Mouse (Mus musculus) heart, embryonic 14.5 days (tissue): ENCODE measurements at regions not wholly inside any gene's neighbourhood (a gene's known extent, or its start where the extent isn't known, plus 50 kb on each side); places are given as distances from the start of the nearest gene placed in this dataset.
A peak's percentile ranks its signal among the peaks of the same experiment; 100 is the strongest.

ENCODE experiments used
- ATAC-seq: fragments of 200-750 bp; cut with Nextera tagmentation; 2 replicates; pipeline ENCODE4 v1.8.0; 2017; ENCODE audit warnings: low read depth, moderate TSS enrichment; ENCODE audit not compliant: insufficient number of reproducible peaks, insufficient read depth, low FRiP score
- H3K27ac ChIP-seq, 2 experiments: fragments of 200-500 bp in 1 of 2; fragments of 300-500 bp in 1 of 2; sonication (generic) in 1 of 2; replicated peaks in 1 of 2; 2 replicates each; pipeline ENCODE4 v1.5.1; 2012 to 2014; ENCODE audit warnings: low read depth in 2 of 2, low read length in 2 of 2, control low read depth in 1 of 2, mild to moderate bottlenecking in 1 of 2, mixed read lengths in 1 of 2; ENCODE audit not compliant: control insufficient read depth in 1 of 2, insufficient read depth in 1 of 2
- H3K27me3 ChIP-seq: fragments of 300-500 bp; sonication (generic); 2 replicates; pipeline ENCODE4 v1.6.1; 2014; ENCODE audit warnings: mild to moderate bottlenecking, low read length, control low read depth; ENCODE audit not compliant: control insufficient read depth, insufficient read depth
- H3K36me3 ChIP-seq: fragments of 300-500 bp; sonication (generic); 2 replicates; pipeline ENCODE4 v1.6.1; 2014; ENCODE audit warnings: mild to moderate bottlenecking, control low read depth, low read length, mixed read lengths; ENCODE audit not compliant: control insufficient read depth, insufficient read depth
- H3K4me1 ChIP-seq, 2 experiments: fragments of 200-500 bp in 1 of 2; fragments of 300-500 bp in 1 of 2; sonication (generic) in 1 of 2; 2 replicates each; pipeline ENCODE4 v1.6.1; 2012 to 2014; ENCODE audit warnings: low read length in 2 of 2, control low read depth in 1 of 2, mixed read lengths in 1 of 2; ENCODE audit not compliant: control insufficient read depth in 2 of 2, insufficient read depth in 2 of 2
- H3K4me2 ChIP-seq: fragments of 300-500 bp; sonication (generic); 2 replicates; pipeline ENCODE4 v1.6.1; 2014; ENCODE audit warnings: mild to moderate bottlenecking, low read length
- H3K4me3 ChIP-seq, 2 experiments: fragments of 200-500 bp in 1 of 2; fragments of 300-500 bp in 1 of 2; sonication (generic) in 1 of 2; 2 replicates each; pipeline ENCODE4 v1.5.1; 2012 to 2014; ENCODE audit warnings: low read length in 2 of 2, mild to moderate bottlenecking in 2 of 2, control low read depth in 1 of 2, low read depth in 1 of 2, moderate library complexity in 1 of 2; ENCODE audit not compliant: control insufficient read depth in 1 of 2, insufficient read depth in 1 of 2
- H3K9ac ChIP-seq: fragments of 300-500 bp; sonication (generic); 2 replicates; pipeline ENCODE4 v1.6.1; 2014; ENCODE audit warnings: mild to moderate bottlenecking, low read length
- H3K9me3 ChIP-seq: fragments of 300-500 bp; sonication (generic); 2 replicates; pipeline ENCODE4 v1.6.1; 2016; ENCODE audit warnings: low read length, control low read depth; ENCODE audit not compliant: control insufficient read depth
- WGBS: fragments of 180-500 bp; shearing (Covaris S2); extraction: QIAGEN DNeasy Blood & Tissue Kit; methylation state at CpG from one replicate; pipeline ENCODE4 v1.1.7; 2014; 5-methylcytosine and 5-hydroxymethylcytosine counted together

DNA sequence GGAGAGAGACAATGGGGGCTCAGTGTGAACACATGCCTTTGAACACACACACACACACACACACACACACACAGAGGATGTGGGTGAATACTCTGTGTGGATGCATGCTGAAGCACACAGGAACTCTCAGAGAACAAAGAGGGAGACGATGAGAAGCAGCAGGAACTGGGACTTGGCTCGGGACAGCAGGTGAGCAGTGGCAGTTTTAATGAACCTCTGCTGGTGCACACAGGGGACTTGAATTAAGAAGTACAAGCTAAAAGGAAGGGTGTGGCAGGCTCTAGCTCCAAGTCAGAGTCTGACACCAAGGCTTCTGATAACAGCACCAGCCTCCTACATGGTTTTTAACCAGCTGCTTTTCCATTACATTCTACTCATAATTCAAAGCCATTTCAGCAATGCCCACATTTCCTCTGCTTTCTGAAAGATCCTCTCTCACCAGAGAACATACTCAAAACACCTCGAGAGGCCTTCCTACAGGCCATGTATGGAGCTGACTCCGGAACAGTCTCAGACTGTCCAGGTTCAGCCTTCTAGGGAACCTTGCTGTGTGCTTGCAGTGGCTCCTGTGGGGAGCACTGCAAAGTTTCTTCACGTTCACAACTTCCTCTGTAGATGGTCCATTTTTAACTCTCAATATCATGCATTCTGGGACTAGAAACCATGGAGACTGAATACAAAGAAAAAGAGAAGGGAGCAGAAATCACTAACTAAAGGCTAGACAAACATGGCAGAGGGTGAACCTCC is 206.9 kb upstream of the Smim15 start:
- 46% methylated on average over 5 of the region's 5 CpGs for WGBS
- no peak overlapping the region for H3K9ac ChIP-seq
- no peaks in the 10 kb centered on the region for H3K27me3 ChIP-seq
- no peak overlapping the region; a peak in 1 of 4 replicates for H3K27ac ChIP-seq
- no peaks in the 10 kb centered on the region for H3K9me3 ChIP-seq
- H3K4me2 ChIP-seq: no peak overlapping the region
- H3K4me1 ChIP-seq: peaks cover 10 to 24% of the 10 kb centered on the region in 2 experiments
- H3K4me3 ChIP-seq: no peak overlapping the region
- no peaks in the 10 kb centered on the region for H3K36me3 ChIP-seq
- no peak; the same call in 1 of the 2 replicates for ATAC-seq

DNA sequence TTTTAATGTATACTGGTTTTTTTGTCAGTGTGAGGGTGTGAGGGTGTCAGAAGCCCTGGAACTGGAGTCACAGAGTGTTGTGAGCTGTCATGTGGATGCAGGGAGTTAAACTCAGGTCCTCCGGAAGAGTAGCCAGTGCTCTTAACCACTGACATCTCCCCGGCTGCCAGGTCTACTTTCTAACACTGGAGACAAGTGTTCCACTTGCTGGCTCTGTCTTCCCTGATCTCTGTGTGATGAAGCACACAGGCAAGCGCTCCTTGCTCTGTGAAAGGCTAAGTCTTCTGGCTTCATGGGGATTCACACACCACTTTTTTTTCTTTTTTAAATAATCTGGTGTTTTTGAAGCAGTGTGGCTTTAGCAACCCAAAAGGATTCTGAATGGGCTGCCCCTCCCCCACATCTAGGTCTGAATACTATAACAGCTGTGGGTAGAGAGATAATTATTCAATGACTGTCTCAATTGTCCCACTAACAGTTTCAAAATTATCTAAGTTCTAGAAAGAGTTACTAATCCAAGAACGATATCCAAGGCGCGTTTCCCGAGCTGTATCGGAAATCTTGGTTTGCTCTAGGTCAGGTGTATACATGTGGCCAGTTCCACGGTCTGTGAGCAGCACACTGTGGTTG is 208.4 kb upstream of the Smim15 start:
- no peak overlapping the region for H3K4me2 ChIP-seq
- no peak overlapping the region for H3K27ac ChIP-seq
- no peak overlapping the region for H3K4me3 ChIP-seq
- no peak for ATAC-seq
- H3K9me3 ChIP-seq: no peaks in the 10 kb centered on the region
- H3K36me3 ChIP-seq: no peaks in the 10 kb centered on the region
- peaks cover 12 to 30% of the 10 kb centered on the region in 2 experiments for H3K4me1 ChIP-seq
- WGBS: 55% methylated on average over 9 of the region's 9 CpGs
- no peaks in the 10 kb centered on the region for H3K27me3 ChIP-seq
- H3K9ac ChIP-seq: no peak overlapping the region

DNA sequence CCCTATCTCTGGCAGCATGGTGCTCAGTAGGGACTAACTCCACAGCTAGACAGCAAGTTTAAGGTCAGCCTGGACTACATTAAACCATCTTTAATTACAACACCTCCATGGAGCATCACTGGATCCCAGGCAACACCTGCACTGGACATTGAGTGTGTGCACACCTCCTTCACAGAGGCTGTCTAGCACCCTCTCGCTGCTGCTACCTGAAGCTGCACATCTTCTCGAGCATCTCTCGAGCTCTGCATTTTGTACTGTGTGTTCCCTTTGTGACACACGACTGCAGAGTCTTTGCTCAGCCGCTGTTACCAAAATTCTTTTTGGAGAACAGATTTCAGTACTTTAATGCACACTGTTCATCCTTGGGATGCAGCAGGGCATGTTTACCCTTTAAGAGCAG is 212.2 kb upstream of the Smim15 start:
- no peak overlapping the region for H3K4me2 ChIP-seq
- H3K9ac ChIP-seq: no peak overlapping the region
- H3K36me3 ChIP-seq: no peaks in the 10 kb centered on the region
- no peaks in the 10 kb centered on the region for H3K9me3 ChIP-seq
- peaks cover 8 to 25% of the 10 kb centered on the region in 2 experiments for H3K4me1 ChIP-seq
- no peak overlapping the region for H3K4me3 ChIP-seq
- no peak for ATAC-seq
- H3K27ac ChIP-seq: no peak overlapping the region
- 63% methylated on average over 5 of the region's 5 CpGs for WGBS
- H3K27me3 ChIP-seq: no peaks in the 10 kb centered on the region

DNA sequence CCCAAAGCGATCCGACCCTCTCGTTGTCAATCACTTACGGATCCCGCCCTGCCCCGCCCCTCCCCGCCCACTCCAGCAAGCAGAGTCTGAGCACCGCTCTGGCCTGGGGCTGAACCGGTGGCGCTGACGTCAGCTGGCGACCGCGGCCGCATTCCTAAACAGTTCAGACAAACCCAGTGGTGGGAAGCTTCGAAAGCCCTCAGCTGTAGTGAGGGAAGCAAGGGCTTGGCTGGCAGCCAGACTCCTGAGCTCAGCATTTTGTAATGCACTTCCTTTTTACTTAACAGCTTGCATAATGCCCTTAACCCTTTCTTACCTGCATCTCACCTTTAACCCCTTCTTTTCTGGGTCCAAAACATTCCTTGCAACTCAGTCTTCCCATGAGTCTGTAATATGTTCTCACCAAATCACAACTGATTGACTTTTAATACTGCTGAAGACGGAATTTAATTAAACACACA is 213.0 kb upstream of the Smim15 start:
- Histone ChIP-seq H3K4me1 (peaks cover 10 to 27% of the 10 kb centered on the region in 2 experiments), H3K36me3 (no peaks in the 10 kb centered on the region), H3K9me3 (no peaks in the 10 kb centered on the region), H3K4me2 (peak overlapping the region; percentile 40), H3K4me3 (peak overlapping the region; percentile 21 to 25), H3K9ac (no peak overlapping the region), H3K27me3 (no peaks in the 10 kb centered on the region), H3K27ac (no peak overlapping the region)
- ATAC-seq: peak; percentile 100
- WGBS: 4% methylated on average over 17 of the region's 17 CpGs

DNA sequence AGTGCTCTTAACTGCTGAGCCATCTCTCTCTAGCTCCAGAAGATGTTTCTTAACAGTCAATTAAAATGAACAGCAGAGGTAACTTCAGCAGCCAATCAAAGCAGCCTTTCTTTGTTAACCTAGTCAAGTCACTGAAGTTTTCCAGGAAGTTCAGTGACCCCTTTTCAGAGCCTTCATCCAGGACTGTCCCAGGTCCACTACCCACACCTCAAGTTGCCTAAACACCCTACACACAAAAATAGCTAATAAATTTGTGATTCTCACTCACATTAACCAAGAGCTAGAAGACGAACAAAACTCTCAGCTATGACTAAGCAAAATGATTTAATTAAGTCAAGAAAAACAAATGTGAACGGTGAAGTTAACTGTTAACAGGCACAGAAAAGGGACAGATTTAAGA is 214.0 kb upstream of the Smim15 start:
- no peak overlapping the region for H3K27ac ChIP-seq
- H3K4me1 ChIP-seq: peaks cover 5 to 20% of the 10 kb centered on the region in 2 experiments; a peak in 3 of 4 replicates
- WGBS: 64% methylated on average over 2 of the region's 2 CpGs
- H3K4me3 ChIP-seq: no peak overlapping the region
- H3K9me3 ChIP-seq: no peaks in the 10 kb centered on the region
- H3K36me3 ChIP-seq: no peaks in the 10 kb centered on the region
- H3K4me2 ChIP-seq: no peak overlapping the region
- ATAC-seq: no peak
- H3K27me3 ChIP-seq: no peaks in the 10 kb centered on the region
- no peak overlapping the region for H3K9ac ChIP-seq

DNA sequence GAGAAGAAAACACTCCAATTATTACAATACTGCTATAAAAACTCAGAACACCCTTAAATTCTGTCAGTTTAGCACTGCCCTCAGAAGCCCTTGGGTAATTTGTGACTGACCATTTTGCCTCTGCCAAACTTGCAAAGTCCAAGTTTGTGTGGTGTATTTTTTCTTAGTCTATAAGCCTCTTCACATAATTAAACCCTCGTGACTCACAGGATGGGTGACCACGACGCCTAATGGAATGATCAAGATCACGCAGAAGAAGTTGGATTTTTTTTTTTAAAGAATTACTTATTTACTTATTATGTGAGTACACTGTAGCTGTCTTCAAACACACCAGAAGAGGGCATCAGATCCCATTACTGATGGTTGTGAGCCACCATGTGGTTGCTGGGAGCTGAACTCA is 214.4 kb upstream of the Smim15 start:
- Histone ChIP-seq H3K4me3 (no peak overlapping the region), H3K27ac (no peak overlapping the region), H3K9me3 (no peaks in the 10 kb centered on the region), H3K4me2 (no peak overlapping the region), H3K4me1 (peaks cover 5 to 17% of the 10 kb centered on the region in 2 experiments; a peak in 3 of 4 replicates), H3K9ac (no peak overlapping the region), H3K36me3 (no peaks in the 10 kb centered on the region), H3K27me3 (no peaks in the 10 kb centered on the region)
- WGBS: 93% methylated on average over 4 of the region's 4 CpGs
- no peak for ATAC-seq

DNA sequence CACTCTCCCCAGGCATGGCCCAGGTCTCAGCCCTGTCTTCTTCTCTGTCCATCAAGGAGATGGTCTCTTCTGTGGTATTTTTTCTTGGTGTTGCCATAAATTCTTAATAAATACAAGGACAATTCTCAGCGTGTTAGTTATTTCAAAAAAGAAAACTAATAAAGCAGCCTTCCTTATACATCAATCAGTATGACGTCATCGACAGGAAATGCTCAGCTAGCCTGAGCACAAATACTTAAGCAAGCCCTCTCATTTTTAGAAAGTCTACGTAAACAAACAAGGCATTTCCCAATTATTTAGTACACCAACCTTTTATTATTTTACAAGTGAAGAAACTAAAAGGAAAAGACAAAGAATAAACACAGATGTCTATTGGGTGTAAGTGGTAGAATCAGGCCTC is 218.6 kb upstream of the Smim15 start:
- peaks cover 5 to 15% of the 10 kb centered on the region in 2 experiments; a peak in 2 of 4 replicates for H3K4me1 ChIP-seq
- H3K9me3 ChIP-seq: no peaks in the 10 kb centered on the region
- 76% methylated on average over 4 of the region's 4 CpGs for WGBS
- no peak for ATAC-seq
- no peaks in the 10 kb centered on the region for H3K27me3 ChIP-seq
- no peak overlapping the region for H3K4me2 ChIP-seq
- no peak overlapping the region for H3K9ac ChIP-seq
- H3K27ac ChIP-seq: no peak overlapping the region
- H3K4me3 ChIP-seq: no peak overlapping the region
- no peaks in the 10 kb centered on the region for H3K36me3 ChIP-seq
